Mouse (Mus musculus) activated CD4-positive, CD25-positive, alpha-beta regulatory T cell, adult 4 months (primary cell): ENCODE data around the gene Tnni3k. TPM values are rescaled to one million over a fixed set of nuclear protein-coding genes. Genes with fewer than 3 reads are reported as not detected.

Experiments used
- ATAC-seq: one replicate; pipeline ENCODE4 v1.8.0; 2017
- polyA plus RNA-seq, 2 experiments: library from polyadenylated mRNA; unstranded; fragments of 100-300 nt; shearing (Covaris generic); gene quantifications; one replicate each; pipeline ENCODE4 v1.2.1; 2017

Gene Tnni3k
- polyA plus RNA-seq, 2 experiments from 2014 or later, result not detected

DNA sequence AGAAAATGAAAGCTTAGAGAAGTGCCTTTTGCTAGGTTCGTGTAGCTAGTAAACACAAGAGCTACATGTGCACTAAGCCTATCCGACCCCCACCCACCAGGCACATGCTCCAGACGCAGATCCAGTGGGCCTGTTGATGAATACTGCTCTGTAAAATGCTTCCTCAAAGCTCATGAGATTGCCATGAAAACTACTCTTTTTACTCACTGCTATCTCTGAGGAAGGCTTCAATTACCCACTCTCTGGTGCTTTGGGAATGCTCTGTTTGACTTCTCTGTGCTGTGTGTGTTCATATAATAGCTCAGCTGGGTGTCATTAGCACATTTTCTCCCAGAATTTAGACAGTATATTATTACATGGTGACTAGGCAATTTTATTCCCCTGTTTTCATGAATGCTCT is 297.1 kb downstream of the Tnni3k start:
- ATAC-seq, result no peak

DNA sequence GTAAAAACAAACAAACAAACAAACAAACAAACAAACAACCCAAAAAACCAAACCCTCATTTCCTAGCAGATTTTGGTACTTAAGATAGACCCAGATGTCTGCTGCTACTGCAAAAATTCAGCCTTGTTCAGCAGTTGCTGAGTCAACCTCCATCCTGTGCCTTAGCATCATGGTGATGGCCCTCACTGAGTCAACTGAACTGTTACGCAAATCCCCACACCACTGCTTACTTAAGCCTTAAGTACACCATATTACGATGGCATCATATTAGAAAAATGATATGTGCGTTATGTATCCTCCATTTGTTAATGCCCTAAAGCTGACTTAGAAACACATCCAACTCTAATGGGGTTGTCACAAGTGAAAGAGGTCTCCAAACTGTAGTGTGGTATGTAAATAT is 300.0 kb downstream of the Tnni3k start:
- no peak for ATAC-seq

- ATAC-seq, result no peak
Measured at GRCm38 (mm10) chr3:154754505-154754904, 300.7 kb downstream of the Tnni3k start.

- no peak for ATAC-seq
Measured at GRCm38 (mm10) chr3:154744317-154744716, 310.9 kb downstream of the Tnni3k start.

DNA sequence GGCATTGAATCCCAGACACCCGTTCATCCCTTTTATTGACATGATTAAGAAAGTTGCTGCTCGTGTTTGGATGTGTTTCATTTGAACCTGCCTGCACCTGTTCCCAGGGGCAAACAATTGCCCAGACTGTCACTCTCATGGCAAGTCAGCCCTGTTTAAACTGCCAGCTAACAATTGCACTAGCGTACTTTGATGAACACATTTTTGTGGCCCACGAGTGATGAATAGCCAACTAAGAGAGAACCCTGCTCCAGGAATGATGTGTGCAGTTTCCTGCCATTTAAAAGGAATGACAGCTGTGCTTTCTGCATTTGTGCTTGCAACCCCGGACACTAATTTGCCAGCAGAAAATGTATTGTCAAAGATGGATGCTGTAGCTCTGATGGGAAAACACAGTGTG is 312.3 kb downstream of the Tnni3k start:
- no peak for ATAC-seq

DNA sequence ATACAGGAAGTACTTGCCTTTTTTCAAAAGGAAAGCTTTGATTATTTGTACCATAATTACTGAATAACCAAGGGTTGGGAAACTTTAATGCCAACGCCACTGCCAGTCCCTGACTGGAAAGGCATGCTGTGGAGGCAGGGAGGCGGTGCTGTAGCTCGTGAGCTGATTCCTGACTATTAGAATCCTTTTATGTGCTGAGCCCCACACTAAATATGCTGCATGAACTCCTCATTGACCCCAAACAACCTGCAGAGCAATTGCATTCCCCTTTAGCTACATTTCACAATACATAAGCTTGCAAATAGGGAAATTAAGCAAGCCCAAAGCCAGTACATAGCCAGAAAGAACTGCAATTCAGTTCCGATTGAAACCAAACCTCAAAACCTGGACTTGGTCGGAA is 313.7 kb downstream of the Tnni3k start:
- no peak for ATAC-seq

Other genes with a start within 250 kb of the Tnni3k start
- 10 to 100 TPM; 21.6 to 26.4 TPM for gene Fpgt, start 38.0 kb upstream of the Tnni3k start, polyA plus RNA-seq
- gene Lrriq3, start 38.0 kb upstream of the Tnni3k start, polyA plus RNA-seq, result not detected